Mouse (Mus musculus) embryonic facial prominence, embryonic 12.5 days (tissue): ENCODE measurements around the gene Gphn. TPM values are rescaled to one million over a fixed set of nuclear protein-coding genes. Genes with fewer than 3 reads are reported as not detected.

Experiments
- ATAC-seq: fragments of 200-750 bp; cut with Nextera tagmentation; 2 replicates; pipeline ENCODE4 v1.8.0; 2017; ENCODE audit not compliant: insufficient number of reproducible peaks, insufficient read depth, low FRiP score, low TSS enrichment
- H3K27ac ChIP-seq: fragments of 300-500 bp; sonication (generic); 2 replicates; pipeline ENCODE4 v1.5.1; 2016; ENCODE audit warnings: mild to moderate bottlenecking
- H3K27me3 ChIP-seq: fragments of 300-500 bp; sonication (generic); 2 replicates; pipeline ENCODE4 v1.6.1; 2016; ENCODE audit warnings: mild to moderate bottlenecking, moderate library complexity
- H3K36me3 ChIP-seq: fragments of 300-500 bp; sonication (generic); 2 replicates; pipeline ENCODE4 v1.6.1; 2016; ENCODE audit warnings: mild to moderate bottlenecking
- H3K4me1 ChIP-seq: fragments of 300-500 bp; sonication (generic); 2 replicates; pipeline ENCODE4 v1.6.1; 2016
- H3K4me2 ChIP-seq: fragments of 300-500 bp; sonication (generic); replicated peaks from 2 replicates; pipeline ENCODE4 v1.6.1; 2016; ENCODE audit warnings: mild to moderate bottlenecking, moderate library complexity
- H3K4me3 ChIP-seq: fragments of 300-500 bp; sonication (generic); 2 replicates; pipeline ENCODE4 v1.5.1; 2016; ENCODE audit warnings: mild to moderate bottlenecking
- H3K9ac ChIP-seq: fragments of 300-500 bp; sonication (generic); 2 replicates; pipeline ENCODE4 v1.6.1; 2016; ENCODE audit warnings: mild to moderate bottlenecking, moderate library complexity
- H3K9me3 ChIP-seq: fragments of 300-500 bp; sonication (generic); 2 replicates; pipeline ENCODE4 v1.6.1; 2016; ENCODE audit warnings: mild to moderate bottlenecking, moderate library complexity
- WGBS: fragments of 180-500 bp; shearing (Covaris S2); methylation state at CpG from one replicate; pipeline ENCODE4 v1.1.7; 2016; 5-methylcytosine and 5-hydroxymethylcytosine counted together
- polyA plus RNA-seq: library from polyadenylated mRNA; unstranded; fragments of >200 nt; fragmentation: Nextera tagmentation; extraction: Ambion mirVana; gene quantifications from 2 replicates; pipeline ENCODE4 v1.2.1, GENCODE M21; 2016

Gphn gene
- polyA plus RNA-seq, 1 experiment from 2014 or later = 12.9 TPM

- no peak overlapping the region for H3K4me3 ChIP-seq
- H3K9ac ChIP-seq = no peak overlapping the region
- H3K4me1 ChIP-seq = no peaks in the 10 kb centered on the region
- no peak overlapping the region for H3K27ac ChIP-seq
- H3K27me3 ChIP-seq = no peaks in the 10 kb centered on the region
- no peak overlapping the region for H3K4me2 ChIP-seq
- H3K9me3 ChIP-seq = no peaks in the 10 kb centered on the region
- no peak for ATAC-seq
- 58% methylated on average over 2 of the region's 2 CpGs for WGBS
- H3K36me3 ChIP-seq = no peaks in the 10 kb centered on the region
These were observed 433.6 kb downstream of the Gphn start for GRCm38 (mm10) chr12:78659718-78660304.

DNA sequence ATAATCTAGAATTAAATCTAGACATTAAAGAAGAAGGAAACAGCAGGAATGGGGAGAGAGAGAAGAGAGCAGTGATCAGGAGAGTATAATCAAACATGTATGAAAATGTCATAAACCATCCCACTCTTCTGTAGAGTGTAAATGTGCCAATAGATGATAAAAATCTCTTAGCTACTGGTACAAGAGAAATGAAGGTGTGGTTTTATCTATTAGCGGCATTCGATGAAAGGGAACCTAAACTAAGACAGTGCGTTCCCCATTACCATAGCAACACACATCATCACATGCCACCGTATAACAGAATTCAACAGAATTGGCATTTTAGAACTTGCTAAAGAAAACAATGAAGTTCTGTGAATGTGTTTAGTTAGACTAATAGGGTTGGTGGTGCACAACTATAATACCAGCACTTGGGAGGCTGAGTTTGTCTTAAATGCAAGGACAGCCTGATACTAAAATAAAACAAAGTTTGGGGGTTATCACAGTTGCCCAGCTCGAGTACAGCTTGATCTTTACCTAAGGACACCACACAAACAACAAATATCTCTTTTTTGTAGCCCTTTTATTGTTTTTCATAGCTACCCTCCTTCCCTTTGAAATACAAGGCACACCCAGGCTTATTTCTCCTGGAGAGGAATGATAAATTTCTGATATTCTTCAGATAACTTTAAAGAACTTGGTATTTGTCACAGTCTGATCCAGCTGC is 452.1 kb downstream of the Gphn start:
- Histone ChIP-seq H3K9me3 (no peaks in the 10 kb centered on the region), H3K36me3 (no peaks in the 10 kb centered on the region), H3K4me2 (no peak overlapping the region), H3K9ac (no peak overlapping the region), H3K27me3 (no peaks in the 10 kb centered on the region), H3K4me3 (no peak overlapping the region), H3K4me1 (no peaks in the 10 kb centered on the region), H3K27ac (no peak overlapping the region)
- WGBS = 88% methylated on average over 5 of the region's 5 CpGs
- ATAC-seq = no peak

GRCm38 (mm10) chr12:78678807-78679189 is 452.6 kb downstream of the Gphn start:
- Histone ChIP-seq H3K9me3 (no peaks in the 10 kb centered on the region), H3K27me3 (no peaks in the 10 kb centered on the region), H3K4me3 (no peak overlapping the region), H3K4me1 (no peaks in the 10 kb centered on the region), H3K36me3 (no peaks in the 10 kb centered on the region), H3K27ac (no peak overlapping the region), H3K9ac (no peak overlapping the region), H3K4me2 (no peak overlapping the region)
- no peak for ATAC-seq
- WGBS = 87% methylated on average over 2 of the region's 2 CpGs

DNA sequence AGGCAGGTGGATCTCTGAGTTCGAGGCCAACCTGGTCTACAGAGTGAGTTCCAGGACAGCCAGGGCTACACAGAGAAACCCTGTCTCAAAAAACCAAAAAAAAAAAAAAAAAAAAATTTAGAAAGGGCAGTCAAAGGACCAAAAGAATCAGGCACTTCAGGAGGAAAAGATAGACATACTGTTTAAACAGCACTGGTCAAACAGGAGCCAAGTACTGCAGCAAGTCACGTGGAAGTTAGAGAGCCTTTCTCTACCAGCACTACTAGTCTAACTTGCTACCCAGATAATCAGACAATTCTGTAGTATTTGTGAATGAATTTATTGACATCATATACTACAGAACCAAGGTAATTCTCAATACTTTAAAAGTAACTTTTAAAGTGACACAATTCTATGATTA is 454.9 kb downstream of the Gphn start:
- 85% methylated on average over 2 of the region's 2 CpGs for WGBS
- H3K4me1 ChIP-seq = no peaks in the 10 kb centered on the region
- no peaks in the 10 kb centered on the region for H3K36me3 ChIP-seq

GRCm38 (mm10) chr12:78682279-78682678 is 456.1 kb downstream of the Gphn start:
- WGBS = 65% methylated on average over 4 of the region's 4 CpGs
- H3K4me2 ChIP-seq = no peak overlapping the region
- ATAC-seq = no peak
- H3K4me1 ChIP-seq = no peaks in the 10 kb centered on the region
- no peak overlapping the region for H3K27ac ChIP-seq
- no peaks in the 10 kb centered on the region for H3K9me3 ChIP-seq
- H3K4me3 ChIP-seq = no peak overlapping the region
- H3K9ac ChIP-seq = no peak overlapping the region
- H3K27me3 ChIP-seq = no peaks in the 10 kb centered on the region
- no peaks in the 10 kb centered on the region for H3K36me3 ChIP-seq

More for the DNA sequence above, 454.9 kb downstream of the Gphn start:
- no peaks in the 10 kb centered on the region for H3K9me3 ChIP-seq
- no peaks in the 10 kb centered on the region for H3K27me3 ChIP-seq
- ATAC-seq = no peak
- no peak overlapping the region for H3K4me2 ChIP-seq
- H3K9ac ChIP-seq = no peak overlapping the region
- no peak overlapping the region for H3K4me3 ChIP-seq
- H3K27ac ChIP-seq = no peak overlapping the region

GRCm38 (mm10) chr12:78685669-78686215 is 459.6 kb downstream of the Gphn start:
- 74% methylated on average over 1 of the region's 1 CpGs for WGBS
- Histone ChIP-seq H3K4me3 (no peak overlapping the region), H3K9ac (no peak overlapping the region), H3K9me3 (no peaks in the 10 kb centered on the region), H3K4me1 (no peaks in the 10 kb centered on the region), H3K27ac (no peak overlapping the region), H3K27me3 (no peaks in the 10 kb centered on the region), H3K36me3 (no peaks in the 10 kb centered on the region), H3K4me2 (no peak overlapping the region)
- ATAC-seq = no peak

GRCm38 (mm10) chr12:78688876-78689275 is 462.7 kb downstream of the Gphn start:
- Histone ChIP-seq H3K4me3 (no peak overlapping the region), H3K9ac (no peak overlapping the region), H3K4me1 (no peaks in the 10 kb centered on the region), H3K9me3 (no peaks in the 10 kb centered on the region), H3K4me2 (no peak overlapping the region), H3K27me3 (no peaks in the 10 kb centered on the region), H3K27ac (no peak overlapping the region), H3K36me3 (no peaks in the 10 kb centered on the region)
- ATAC-seq = no peak
- 83% methylated on average over 5 of the region's 5 CpGs for WGBS

GRCm38 (mm10) chr12:78691325-78691724 is 465.1 kb downstream of the Gphn start, which contains the start of gene Fam71d:
Fam71d (plus strand) TSS chr12:78691535.
- Histone ChIP-seq H3K4me2 (no peak within 1 kb of the TSS), H3K27me3 (no peaks in the 10 kb centered on the region), H3K4me1 (no peaks in the 10 kb centered on the region), H3K36me3 (no peaks in the 10 kb centered on the region), H3K27ac (no peak within 1 kb of the TSS), H3K4me3 (no peak within 1 kb of the TSS), H3K9ac (no peak within 1 kb of the TSS), H3K9me3 (no peaks in the 10 kb centered on the region)
- no peak for ATAC-seq
- 80% methylated on average over 1 of the region's 1 CpGs for WGBS

DNA sequence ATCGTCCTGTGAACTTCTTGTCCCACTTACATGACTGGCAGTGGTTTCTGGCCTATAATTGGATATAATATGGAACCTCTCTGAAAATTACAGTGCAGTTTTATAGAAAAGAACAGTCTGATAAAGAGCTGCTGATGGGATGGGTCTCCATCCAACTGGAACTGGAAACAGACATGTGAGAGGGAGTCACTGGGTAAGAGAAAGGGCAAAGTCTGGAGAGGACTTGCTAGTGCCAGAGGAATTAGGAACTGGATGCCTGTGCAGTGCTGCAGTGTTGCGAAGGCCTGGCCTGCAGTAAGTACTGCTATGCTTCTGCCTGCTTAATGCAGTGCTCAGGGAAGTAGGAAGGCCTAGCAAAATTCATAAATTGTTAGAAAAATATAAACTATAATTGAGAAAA is 467.1 kb downstream of the Gphn start:
- no peak overlapping the region for H3K9ac ChIP-seq
- no peak overlapping the region for H3K4me2 ChIP-seq
- no peaks in the 10 kb centered on the region for H3K27me3 ChIP-seq
- H3K36me3 ChIP-seq = no peaks in the 10 kb centered on the region
- no peak overlapping the region for H3K27ac ChIP-seq
- H3K9me3 ChIP-seq = no peaks in the 10 kb centered on the region
- 85% methylated on average over 2 of the region's 2 CpGs for WGBS
- H3K4me1 ChIP-seq = no peaks in the 10 kb centered on the region
- no peak for ATAC-seq
- no peak overlapping the region for H3K4me3 ChIP-seq

- 78% methylated on average over 2 of the region's 2 CpGs for WGBS
These were observed 491.6 kb downstream of the Gphn start for GRCm38 (mm10) chr12:78717783-78718182.

GRCm38 (mm10) chr12:78727723-78728122 is 501.5 kb downstream of the Gphn start:
- no peaks in the 10 kb centered on the region for H3K4me1 ChIP-seq
- no peak overlapping the region for H3K9ac ChIP-seq
- H3K4me3 ChIP-seq = no peak overlapping the region
- H3K27me3 ChIP-seq = no peaks in the 10 kb centered on the region
- no peaks in the 10 kb centered on the region for H3K36me3 ChIP-seq
- 56% methylated on average over 4 of the region's 4 CpGs for WGBS
- no peak for ATAC-seq
- H3K9me3 ChIP-seq = no peaks in the 10 kb centered on the region
- no peak overlapping the region for H3K4me2 ChIP-seq
- H3K27ac ChIP-seq = no peak overlapping the region

More at GRCm38 (mm10) chr12:78717783-78718182, 491.6 kb downstream of the Gphn start:
- no peaks in the 10 kb centered on the region for H3K4me1 ChIP-seq
- no peak overlapping the region for H3K27ac ChIP-seq
- H3K27me3 ChIP-seq = no peaks in the 10 kb centered on the region
- no peak overlapping the region for H3K9ac ChIP-seq
- no peaks in the 10 kb centered on the region for H3K36me3 ChIP-seq
- no peak overlapping the region for H3K4me3 ChIP-seq
- H3K9me3 ChIP-seq = no peaks in the 10 kb centered on the region
- no peak overlapping the region for H3K4me2 ChIP-seq
- ATAC-seq = no peak
